34 mouse cellular contexts compared by ENCODE assay signal in the genomic region with DNA sequence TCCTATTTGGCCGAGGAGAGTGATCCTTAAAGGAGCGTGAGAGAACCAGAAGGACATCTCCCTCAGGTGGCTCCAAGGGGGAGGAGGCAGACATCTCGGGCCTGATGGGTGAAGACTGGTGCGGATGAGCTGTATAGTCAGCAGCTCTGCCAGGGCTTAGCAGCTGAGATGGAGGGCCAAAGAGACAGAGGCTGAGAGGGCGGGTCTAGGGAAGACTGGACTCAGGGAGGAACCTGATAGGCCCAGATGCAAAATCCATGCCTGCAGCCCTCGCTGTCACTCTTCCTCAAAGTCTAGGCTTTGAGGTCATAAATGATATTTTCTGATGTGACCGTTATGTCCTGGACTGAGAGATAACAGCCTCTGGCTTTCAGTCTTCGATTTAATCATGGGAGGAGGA. TPM values are rescaled to one million over a fixed set of nuclear protein-coding genes. Genes with fewer than 3 reads are reported as not detected.
"Had no signal": no experiment of that assay in that cellular context is flagged by ENCODE, and none has a peak within 500 bp of the region (broad histone marks: within the 10 kb centered on the region; RNA-seq: fewer than 3 reads in every experiment).

No protein-coding gene starts in this region.

- H3K27ac ChIP-seq: limb, embryonic 10.5 days; limb, embryonic 12.5 days; limb, embryonic 13.5 days; liver, embryonic 12.5 days; liver, embryonic 13.5 days; liver, embryonic 14.5 days; liver, embryonic 15.5 days; lung, embryonic 15.5 days; macrophage; midbrain, embryonic 10.5 days; midbrain, embryonic 12.5 days; midbrain, embryonic 13.5 days; midbrain, embryonic 15.5 days; neural tube, embryonic 12.5 days had no signal

- H3K9ac ChIP-seq: limb, embryonic 12.5 days; limb, embryonic 13.5 days; limb, embryonic 15.5 days; liver, embryonic 12.5 days; liver, embryonic 13.5 days; liver, embryonic 14.5 days; liver, embryonic 15.5 days; liver, postnatal 0 days; lung, embryonic 14.5 days; lung, embryonic 15.5 days; midbrain, embryonic 12.5 days; midbrain, embryonic 13.5 days; midbrain, embryonic 15.5 days; neural tube, embryonic 12.5 days had no signal

- ATAC-seq: liver, embryonic 12.5 days; liver, postnatal 0 days; lung, postnatal 0 days; midbrain, embryonic 13.5 days; midbrain, embryonic 15.5 days; midbrain, embryonic 16.5 days had no signal

- H3K4me2 ChIP-seq: limb, embryonic 12.5 days; limb, embryonic 13.5 days; limb, embryonic 15.5 days; liver, embryonic 11.5 days; liver, embryonic 12.5 days; liver, embryonic 13.5 days; liver, embryonic 15.5 days; lung, embryonic 14.5 days; lung, embryonic 15.5 days; midbrain, embryonic 12.5 days; midbrain, embryonic 13.5 days; midbrain, embryonic 15.5 days; neural tube, embryonic 12.5 days had no signal

- H3K36me3 ChIP-seq: limb, embryonic 10.5 days; limb, embryonic 12.5 days; limb, embryonic 13.5 days; limb, embryonic 15.5 days; liver, embryonic 12.5 days; liver, embryonic 13.5 days; liver, embryonic 15.5 days; lung, embryonic 15.5 days; midbrain, embryonic 10.5 days; midbrain, embryonic 12.5 days; midbrain, embryonic 13.5 days; midbrain, embryonic 15.5 days; neural tube, embryonic 12.5 days had no signal

- DNase-seq: left cerebral cortex, postnatal 4 days; liver; liver, embryonic 13.5 days; liver, postnatal 0 days; lung, adult 18-20 months; lung, adult 2 months; lung, embryonic 14.5 days; lung, postnatal 10 days; lung, postnatal 14 days; lung, postnatal 36 days; lung, postnatal 4 days; midbrain, embryonic 14.5 days had no signal

- H3K4me3 ChIP-seq: limb, embryonic 10.5 days; limb, embryonic 12.5 days; limb, embryonic 13.5 days; limb, embryonic 15.5 days; liver, embryonic 12.5 days; liver, embryonic 13.5 days; liver, embryonic 15.5 days; lung, embryonic 15.5 days; megakaryocyte, embryonic 14.5 days; midbrain, embryonic 10.5 days; midbrain, embryonic 12.5 days; midbrain, embryonic 13.5 days; midbrain, embryonic 15.5 days; myocyte; neural tube, embryonic 12.5 days had no signal

- H3K4me1 ChIP-seq: liver, embryonic 13.5 days; megakaryocyte, embryonic 14.5 days had no signal

- H3K9me3 ChIP-seq: limb, embryonic 10.5 days; limb, embryonic 12.5 days; limb, embryonic 13.5 days; limb, embryonic 15.5 days; liver, embryonic 12.5 days; liver, embryonic 13.5 days; liver, embryonic 15.5 days; lung, embryonic 15.5 days; megakaryocyte, embryonic 14.5 days; midbrain, embryonic 10.5 days; midbrain, embryonic 12.5 days; midbrain, embryonic 13.5 days; midbrain, embryonic 15.5 days; neural tube, embryonic 12.5 days had no signal

RNA-seq across cellular contexts. Expression of a gene that starts 1.8 kb away (rescaled TPM):
- total RNA-seq: megakaryocyte progenitor cell, adult 5-6 weeks; megakaryocyte-erythroid progenitor cell, adult 5-6 weeks; monocyte, adult 5-6 weeks had no signal
